Mouse (Mus musculus): ENCODE measurements around the gene Larp1b. TPM values are rescaled to one million over a fixed set of nuclear protein-coding genes. Genes with fewer than 3 reads are reported as not detected.

Gene Larp1b
- polyA plus RNA-seq, 1 experiment from 2014 or later, result 9.8 TPM

- no peaks in the 10 kb centered on the region for H3K27me3 ChIP-seq (ENCODE audit: control insufficient read depth, insufficient read depth, low read length)
- peak overlapping the region; percentile 96 for H3K4me3 ChIP-seq (ENCODE audit: low read depth, low read length)
- H3K36me3 ChIP-seq (ENCODE audit: control insufficient read depth, insufficient read depth, low read length), result no peaks in the 10 kb centered on the region
- H3K9me3 ChIP-seq (replicated peaks; ENCODE audit: control insufficient read depth, low read length), result no peaks in the 10 kb centered on the region
- H3K4me1 ChIP-seq (ENCODE audit: control insufficient read depth, insufficient read depth, low read length), result peaks cover 11% of the 10 kb centered on the region
- peak overlapping the region; percentile 88 for H3K9ac ChIP-seq (ENCODE audit: low read depth, low read length)
- H3K4me2 ChIP-seq, result peak overlapping the region; percentile 86
- 3% methylated on average over 23 of the region's 23 CpGs for WGBS (ENCODE audit: insufficient replicate concordance)
- no peak for ATAC-seq (replicated peaks; ENCODE audit: insufficient number of reproducible peaks, low FRiP score, low TSS enrichment)
- peak overlapping the region; percentile 60 for H3K27ac ChIP-seq (ENCODE audit: low read depth, low read length)
Observed at GRCm38 (mm10) chr3:41081474-41082301, 132.1 kb downstream of the Larp1b start.

- ATAC-seq (replicated peaks; ENCODE audit: insufficient number of reproducible peaks, low FRiP score, low TSS enrichment), result peak; percentile 28
- H3K27me3 ChIP-seq (ENCODE audit: control insufficient read depth, insufficient read depth, low read length), result no peaks in the 10 kb centered on the region
- 1% methylated on average over 38 of the region's 43 CpGs for WGBS (ENCODE audit: insufficient replicate concordance)
Observed at GRCm38 (mm10) chr3:41082520-41082884, 132.9 kb downstream of the Larp1b start.

GRCm38 (mm10) chr3:41082885-41083789, 133.5 kb downstream of the Larp1b start, which contains the start of gene Pgrmc2:
TSS of gene Pgrmc2 (minus strand) at chr3:41083046.
- Histone ChIP-seq H3K4me3 (ENCODE audit: low read depth, low read length) (peak within 1 kb of the TSS; percentile 96), H3K27me3 (ENCODE audit: control insufficient read depth, insufficient read depth, low read length) (no peaks in the 10 kb centered on the region), H3K36me3 (ENCODE audit: control insufficient read depth, insufficient read depth, low read length) (no peaks in the 10 kb centered on the region), H3K4me2 (peak within 1 kb of the TSS; percentile 88), H3K9ac (ENCODE audit: low read depth, low read length) (peak within 1 kb of the TSS; percentile 89), H3K27ac (ENCODE audit: low read depth, low read length) (peak within 1 kb of the TSS; percentile 91), H3K4me1 (ENCODE audit: control insufficient read depth, insufficient read depth, low read length) (peaks cover 11% of the 10 kb centered on the region), H3K9me3 (replicated peaks; ENCODE audit: control insufficient read depth, low read length) (no peaks in the 10 kb centered on the region)
- under 1% methylated on average over 94 of the region's 95 CpGs for WGBS (ENCODE audit: insufficient replicate concordance)
- peak; percentile 98 for ATAC-seq (replicated peaks; ENCODE audit: insufficient number of reproducible peaks, low FRiP score, low TSS enrichment)

More at GRCm38 (mm10) chr3:41082520-41082884, 132.9 kb downstream of the Larp1b start:
- H3K4me2 ChIP-seq, result peak overlapping the region; percentile 86
- no peaks in the 10 kb centered on the region for H3K36me3 ChIP-seq (ENCODE audit: control insufficient read depth, insufficient read depth, low read length)
- no peaks in the 10 kb centered on the region for H3K9me3 ChIP-seq (replicated peaks; ENCODE audit: control insufficient read depth, low read length)
- H3K9ac ChIP-seq (ENCODE audit: low read depth, low read length), result peak overlapping the region; percentile 88
- peak overlapping the region; percentile 60 for H3K27ac ChIP-seq (ENCODE audit: low read depth, low read length)
- H3K4me3 ChIP-seq (ENCODE audit: low read depth, low read length), result peak overlapping the region; percentile 96
- peaks cover 11% of the 10 kb centered on the region for H3K4me1 ChIP-seq (ENCODE audit: control insufficient read depth, insufficient read depth, low read length)

- Histone ChIP-seq H3K4me2 (peak overlapping the region; percentile 88), H3K27ac (ENCODE audit: low read depth, low read length) (peak overlapping the region; percentile 91), H3K36me3 (ENCODE audit: control insufficient read depth, insufficient read depth, low read length) (no peaks in the 10 kb centered on the region), H3K9ac (ENCODE audit: low read depth, low read length) (peak overlapping the region; percentile 89), H3K4me1 (ENCODE audit: control insufficient read depth, insufficient read depth, low read length) (peaks cover 11% of the 10 kb centered on the region), H3K9me3 (replicated peaks; ENCODE audit: control insufficient read depth, low read length) (no peaks in the 10 kb centered on the region), H3K27me3 (ENCODE audit: control insufficient read depth, insufficient read depth, low read length) (no peaks in the 10 kb centered on the region), H3K4me3 (ENCODE audit: low read depth, low read length) (peak overlapping the region; percentile 96)
- ATAC-seq (replicated peaks; ENCODE audit: insufficient number of reproducible peaks, low FRiP score, low TSS enrichment), result peak; percentile 16
- WGBS (ENCODE audit: insufficient replicate concordance), result 2% methylated on average over 6 of the region's 6 CpGs
Observed at GRCm38 (mm10) chr3:41083790-41084112, 134.1 kb downstream of the Larp1b start.

GRCm38 (mm10) chr3:41084421-41084820, 134.8 kb downstream of the Larp1b start:
- H3K9me3 ChIP-seq (replicated peaks; ENCODE audit: control insufficient read depth, low read length), result no peaks in the 10 kb centered on the region
- no peak overlapping the region for H3K27ac ChIP-seq (ENCODE audit: low read depth, low read length)
- H3K36me3 ChIP-seq (ENCODE audit: control insufficient read depth, insufficient read depth, low read length), result no peaks in the 10 kb centered on the region
- H3K4me1 ChIP-seq (ENCODE audit: control insufficient read depth, insufficient read depth, low read length), result peaks cover 11% of the 10 kb centered on the region
- H3K9ac ChIP-seq (ENCODE audit: low read depth, low read length), result no peak overlapping the region
- ATAC-seq (replicated peaks; ENCODE audit: insufficient number of reproducible peaks, low FRiP score, low TSS enrichment), result no peak
- H3K4me3 ChIP-seq (ENCODE audit: low read depth, low read length), result no peak overlapping the region
- peak overlapping the region; percentile 88; the same call in 1 of the 2 replicates for H3K4me2 ChIP-seq
- WGBS (ENCODE audit: insufficient replicate concordance), result 87% methylated on average over 5 of the region's 5 CpGs
- H3K27me3 ChIP-seq (ENCODE audit: control insufficient read depth, insufficient read depth, low read length), result no peaks in the 10 kb centered on the region

- H3K9me3 ChIP-seq (replicated peaks; ENCODE audit: control insufficient read depth, low read length), result no peaks in the 10 kb centered on the region
- no peaks in the 10 kb centered on the region for H3K36me3 ChIP-seq (ENCODE audit: control insufficient read depth, insufficient read depth, low read length)
- no peaks in the 10 kb centered on the region for H3K4me1 ChIP-seq (ENCODE audit: control insufficient read depth, insufficient read depth, low read length)
- H3K27ac ChIP-seq (ENCODE audit: low read depth, low read length), result no peak overlapping the region
- no peak overlapping the region for H3K4me3 ChIP-seq (ENCODE audit: low read depth, low read length)
- no peaks in the 10 kb centered on the region for H3K27me3 ChIP-seq (ENCODE audit: control insufficient read depth, insufficient read depth, low read length)
- no peak overlapping the region for H3K9ac ChIP-seq (ENCODE audit: low read depth, low read length)
- no peak for ATAC-seq (replicated peaks; ENCODE audit: insufficient number of reproducible peaks, low FRiP score, low TSS enrichment)
- H3K4me2 ChIP-seq, result no peak overlapping the region
Observed at GRCm38 (mm10) chr3:41087071-41087470, 137.4 kb downstream of the Larp1b start.

Other genes starting within 250 kb of the Larp1b start
- 0.56 and 0.66 TPM in 2 replicates for gene Slc25a31, start 241.0 kb upstream of the Larp1b start, polyA plus RNA-seq (2014; fragmentation: Nextera tagmentation; extraction: Ambion mirVana)
- 30.0 and 31.1 TPM in 2 replicates for gene Hspa4l, start 205.3 kb upstream of the Larp1b start, polyA plus RNA-seq (2014; fragmentation: Nextera tagmentation; extraction: Ambion mirVana)
- gene Plk4, start 149.8 kb upstream of the Larp1b start, polyA plus RNA-seq (2014; fragmentation: Nextera tagmentation; extraction: Ambion mirVana), result 45.6 and 49.1 TPM in 2 replicates
- gene Mfsd8, start 102.9 kb upstream of the Larp1b start, polyA plus RNA-seq (2014; fragmentation: Nextera tagmentation; extraction: Ambion mirVana), result 4.9 and 6.3 TPM in 2 replicates
- 11.1 and 12.2 TPM in 2 replicates for gene Abhd18, start 102.9 kb upstream of the Larp1b start, polyA plus RNA-seq (2014; fragmentation: Nextera tagmentation; extraction: Ambion mirVana)
- gene 1700034I23Rik, start 47.3 kb upstream of the Larp1b start, polyA plus RNA-seq (2014; fragmentation: Nextera tagmentation; extraction: Ambion mirVana), result 0.21 TPM in 1 of 2 replicates, not detected in the other
- 29.5 and 30.9 TPM in 2 replicates for gene Pgrmc2, start 133.2 kb downstream of the Larp1b start, polyA plus RNA-seq (2014; fragmentation: Nextera tagmentation; extraction: Ambion mirVana)